Mouse (Mus musculus) myocyte (in vitro differentiated cells): ENCODE results near the gene Rmnd5a. TPM values are rescaled to one million over a fixed set of nuclear protein-coding genes. Genes with fewer than 3 reads are reported as not detected.

Experiments
- H3K27me3 ChIP-seq: one replicate; pipeline ENCODE4 v1.6.1; 2011; ENCODE audit not compliant: control insufficient read depth, insufficient read depth, insufficient read length
- H3K36me3 ChIP-seq: one replicate; pipeline ENCODE4 v1.6.1; 2011; ENCODE audit not compliant: control insufficient read depth, insufficient read depth
- H3K4me2 ChIP-seq: one replicate; pipeline ENCODE4 v1.6.1; 2011; ENCODE audit warnings: low read depth, control low read depth
- H3K4me3 ChIP-seq: one replicate; pipeline ENCODE4 v1.5.1; 2011; ENCODE audit warnings: mild to moderate bottlenecking, control low read depth, moderate library complexity
- H3K79me2 ChIP-seq: one replicate; pipeline ENCODE4 v1.6.1; 2011; ENCODE audit not compliant: control insufficient read depth, insufficient read depth
- H3ac ChIP-seq: one replicate; pipeline ENCODE4 v1.6.1; 2011; ENCODE audit not compliant: control insufficient read depth, insufficient read length
- CEBPB ChIP-seq: IDR thresholded peaks from 2 replicates; pipeline ENCODE4 v1.6.1; 2011; ENCODE audit warnings: mild to moderate bottlenecking, moderate library complexity; ENCODE audit not compliant: poor library complexity, insufficient read depth, severe bottlenecking
- E2F4 ChIP-seq: IDR thresholded peaks from one replicate; pipeline ENCODE4 v1.6.1; 2011; ENCODE audit warnings: mild to moderate bottlenecking, control low read depth, moderate library complexity; ENCODE audit not compliant: insufficient read depth
- MAX ChIP-seq: IDR thresholded peaks from one replicate; pipeline ENCODE4 v1.6.1; 2011; ENCODE audit warnings: low read depth, mild to moderate bottlenecking, control low read depth
- MYOD1 ChIP-seq, 3 experiments: IDR thresholded peaks; one replicate each; pipeline ENCODE4 v1.6.1; 2011; ENCODE audit warnings: control low read depth in 2 of 3, low read depth in 2 of 3, mild to moderate bottlenecking in 2 of 3, moderate library complexity in 1 of 3; ENCODE audit not compliant: insufficient read length in 2 of 3, control insufficient read depth in 1 of 3
- MYOG ChIP-seq, 3 experiments: IDR thresholded peaks; one replicate each; pipeline ENCODE4 v1.6.1; 2011; ENCODE audit warnings: control low read depth in 2 of 3, low read depth in 2 of 3, mild to moderate bottlenecking in 2 of 3; ENCODE audit not compliant: insufficient read length in 2 of 3, control insufficient read depth in 1 of 3, insufficient read depth in 1 of 3
- POLR2A ChIP-seq: IDR thresholded peaks from one replicate; pipeline ENCODE4 v1.6.1; 2011; ENCODE audit warnings: low read depth, mild to moderate bottlenecking, control low read depth, moderate library complexity; ENCODE audit not compliant: insufficient read length
- POLR2AphosphoS2 ChIP-seq: IDR thresholded peaks from one replicate; pipeline ENCODE4 v1.6.1; 2011; ENCODE audit warnings: low read depth, control low read depth; ENCODE audit not compliant: insufficient read length
- REST ChIP-seq: IDR thresholded peaks from one replicate; pipeline ENCODE4 v1.6.1; 2011; ENCODE audit warnings: mild to moderate bottlenecking, control low read depth, moderate library complexity; ENCODE audit not compliant: insufficient read depth, insufficient read length
- SRF ChIP-seq: IDR thresholded peaks from one replicate; pipeline ENCODE4 v1.6.1; 2011; ENCODE audit warnings: low read depth; ENCODE audit not compliant: control insufficient read depth, insufficient read length
- TCF12 ChIP-seq: IDR thresholded peaks from one replicate; pipeline ENCODE4 v1.6.1; 2011; ENCODE audit warnings: mild to moderate bottlenecking, control low read depth; ENCODE audit not compliant: poor library complexity, insufficient read depth, severe bottlenecking
- TCF3 ChIP-seq: IDR thresholded peaks from one replicate; pipeline ENCODE4 v1.6.1; 2011; ENCODE audit warnings: low read depth, control low read depth; ENCODE audit not compliant: insufficient read length
- USF1 ChIP-seq: IDR thresholded peaks from one replicate; pipeline ENCODE4 v1.6.1; 2011; ENCODE audit warnings: low read depth, mild to moderate bottlenecking, control low read depth, moderate library complexity
- polyA plus RNA-seq: library from polyadenylated mRNA; unstranded; fragments of >200 nt; fragmentation: generic; extraction: Trizol; gene quantifications from one replicate; pipeline ENCODE4 v1.2.1, GENCODE M21; 2012; ENCODE audit warnings: missing spikeins

Rmnd5a gene
- polyA plus RNA-seq, 1 experiment, result 12.2 TPM

GRCm38 (mm10) chr6:71376711-71377110 lies 63.7 kb downstream of the Rmnd5a start:
- Histone ChIP-seq H3K4me3 (no peak overlapping the region), H3K27me3 (peaks cover 5% of the 10 kb centered on the region), H3K36me3 (no peaks in the 10 kb centered on the region), H3K79me2 (no peaks in the 10 kb centered on the region), H3K4me2 (no peak overlapping the region), H3ac (no peak overlapping the region)
- TF ChIP-seq USF1 (no peak), CEBPB (no peak)

- no peak overlapping the region for H3K4me2 ChIP-seq
- no peak overlapping the region for H3K4me3 ChIP-seq
- H3K79me2 ChIP-seq, result no peaks in the 10 kb centered on the region
- no peak overlapping the region for H3ac ChIP-seq
- peaks cover 5% of the 10 kb centered on the region for H3K27me3 ChIP-seq
- H3K36me3 ChIP-seq, result no peaks in the 10 kb centered on the region
- TF ChIP-seq CEBPB, result no peak
- TF ChIP-seq POLR2AphosphoS2, result no peak
Observed at GRCm38 (mm10) chr6:71374921-71375320, 65.5 kb downstream of the Rmnd5a start.

GRCm38 (mm10) chr6:71374311-71374829 lies 66.1 kb downstream of the Rmnd5a start:
- H3K36me3 ChIP-seq, result no peaks in the 10 kb centered on the region
- H3K4me3 ChIP-seq, result no peak overlapping the region
- no peak overlapping the region for H3ac ChIP-seq
- H3K4me2 ChIP-seq, result no peak overlapping the region
- peaks cover 5% of the 10 kb centered on the region for H3K27me3 ChIP-seq
- TF ChIP-seq POLR2A, result no peak
- no peak for TF ChIP-seq TCF12
- TF ChIP-seq CEBPB, result no peak
- TF ChIP-seq REST, result no peak
- no peak for TF ChIP-seq MYOD1 (IDR thresholded peaks at IDR 0.05; ENCODE audit: control insufficient read depth in 1 of 3, insufficient read length in 2 of 3, low read depth in 2 of 3)
- TF ChIP-seq TCF3, result no peak
- TF ChIP-seq SRF, result no peak
- no peak for TF ChIP-seq E2F4
- H3K79me2 ChIP-seq, result no peaks in the 10 kb centered on the region

- no peak for TF ChIP-seq TCF12
- TF ChIP-seq MYOD1 (IDR thresholded peaks at IDR 0.05; ENCODE audit: control insufficient read depth in 1 of 3, insufficient read length in 2 of 3, low read depth in 2 of 3), result no peak
- no peak for TF ChIP-seq E2F4
- TF ChIP-seq CEBPB, result no peak
- no peak for TF ChIP-seq MAX
- no peak for TF ChIP-seq REST
- no peak for TF ChIP-seq POLR2A
- TF ChIP-seq SRF, result no peak
- TF ChIP-seq TCF3, result no peak
- no peak for TF ChIP-seq USF1
- TF ChIP-seq MYOG (IDR thresholded peaks at IDR 0.05; ENCODE audit: control insufficient read depth in 1 of 3, insufficient read depth in 1 of 3, insufficient read length in 2 of 3, low read depth in 2 of 3), result no peak
- TF ChIP-seq POLR2AphosphoS2, result no peak
- Histone ChIP-seq H3K27me3 (peaks cover 5% of the 10 kb centered on the region), H3K36me3 (no peaks in the 10 kb centered on the region), H3K79me2 (no peaks in the 10 kb centered on the region), H3ac (no peak within 1 kb of the TSS), H3K4me3 (no peak within 1 kb of the TSS), H3K4me2 (no peak within 1 kb of the TSS)
Observed at GRCm38 (mm10) chr6:71373249-71373775, 67.1 kb downstream of the Rmnd5a start, which contains the start of gene Cd8a. TSS of gene Cd8a (plus strand) at chr6:71373427.

- Histone ChIP-seq H3ac (no peak overlapping the region), H3K4me2 (no peak overlapping the region), H3K36me3 (no peaks in the 10 kb centered on the region), H3K4me3 (no peak overlapping the region), H3K79me2 (no peaks in the 10 kb centered on the region), H3K27me3 (peaks cover 5% of the 10 kb centered on the region)
- TF ChIP-seq CEBPB, result no peak
Observed at GRCm38 (mm10) chr6:71372041-71372720, 68.3 kb downstream of the Rmnd5a start.
